Mouse (Mus musculus) myocyte (in vitro differentiated cells): ENCODE measurements around the gene Haspin.

Experiments
- CEBPB ChIP-seq: IDR thresholded peaks from 2 replicates; pipeline ENCODE4 v1.6.1; 2011; ENCODE audit warnings: mild to moderate bottlenecking, moderate library complexity; ENCODE audit not compliant: poor library complexity, insufficient read depth, severe bottlenecking
- POLR2A ChIP-seq: IDR thresholded peaks from one replicate; pipeline ENCODE4 v1.6.1; 2011; ENCODE audit warnings: low read depth, mild to moderate bottlenecking, control low read depth, moderate library complexity; ENCODE audit not compliant: insufficient read length
- TCF12 ChIP-seq: IDR thresholded peaks from one replicate; pipeline ENCODE4 v1.6.1; 2011; ENCODE audit warnings: mild to moderate bottlenecking, control low read depth; ENCODE audit not compliant: poor library complexity, insufficient read depth, severe bottlenecking

DNA sequence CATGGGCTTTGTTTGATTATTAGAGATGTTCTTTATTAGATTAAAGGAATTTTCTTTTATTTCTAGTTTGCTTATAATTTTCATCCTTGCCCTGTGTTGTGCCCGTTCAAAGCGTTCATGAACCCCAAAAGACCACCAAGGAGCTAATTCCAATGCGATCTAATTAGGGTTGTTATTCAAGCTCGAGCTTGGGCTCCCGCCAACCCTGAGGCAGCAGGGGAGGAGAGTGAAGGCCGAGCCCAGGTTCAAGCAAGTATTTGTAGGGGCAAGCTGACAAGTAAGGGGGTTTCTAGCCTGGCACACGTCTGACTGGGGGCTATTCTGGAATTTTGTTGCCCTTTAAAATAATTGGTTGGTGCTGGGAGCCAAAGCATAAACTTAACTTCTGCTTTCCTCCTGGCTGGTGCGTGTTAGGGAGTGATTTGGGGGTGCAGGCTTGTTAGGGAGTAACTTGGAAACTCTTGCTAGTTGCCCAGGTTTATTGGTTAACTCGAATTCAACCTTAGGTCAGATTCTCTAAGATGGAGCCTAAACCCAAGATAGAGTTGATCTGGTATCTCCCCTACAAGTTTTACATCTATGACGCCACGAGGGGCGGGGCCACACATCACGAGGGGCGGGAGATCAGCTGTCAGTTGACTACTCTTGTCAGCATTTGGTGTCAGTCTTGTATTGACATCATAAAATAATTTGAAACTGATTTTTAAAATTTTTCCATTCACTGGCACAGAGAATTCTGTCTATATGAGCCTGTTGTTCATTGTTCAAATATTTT lies 37.9 kb downstream of the Haspin start:
- TF ChIP-seq POLR2A (no peak), TCF12 (no peak), CEBPB (no peak)
